ENCODE assay signal across 8 mouse cellular contexts in the genomic region with DNA sequence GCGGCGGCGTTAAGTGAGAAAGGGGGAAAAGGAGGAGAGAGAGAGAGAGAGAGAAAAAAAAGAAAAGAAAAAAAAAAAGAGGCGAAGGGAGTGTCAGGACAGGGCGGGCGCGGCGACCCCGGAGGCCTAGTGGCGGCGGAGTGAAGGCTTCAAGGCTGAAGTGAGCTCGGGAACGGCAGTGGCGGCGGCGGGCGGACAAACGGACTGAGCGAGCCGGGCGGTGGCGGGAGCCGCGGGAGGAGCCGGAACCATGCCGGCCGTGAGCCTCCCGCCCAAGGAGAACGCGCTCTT. TPM values are rescaled to one million over a fixed set of nuclear protein-coding genes. Genes with fewer than 3 reads are reported as not detected.
DNase-seq lines count a peak whose midpoint lies in the region; ATAC-seq and TF ChIP-seq lines count a peak whose summit lies in the region.

No protein-coding gene starts in this region.

- ATAC-seq in heart, embryonic 12.5 days (ENCODE audit: insufficient number of reproducible peaks, low FRiP score), result peak; percentile 68
- no peak for ATAC-seq in G1E (ENCODE audit: extremely low read depth, insufficient number of reproducible peaks, low FRiP score, poor library complexity, severe bottlenecking)
- peak; percentile 68 for ATAC-seq in hindbrain, embryonic 11.5 days (ENCODE audit: low FRiP score)

- H3K4me1 ChIP-seq in heart, embryonic 12.5 days (replicated peaks), result peaks cover 23% of the 10 kb centered on the region
- H3K4me1 ChIP-seq in G1E (ENCODE audit: insufficient read depth, low read depth, low read length), result peaks cover 52% of the 10 kb centered on the region
- H3K4me1 ChIP-seq in hindbrain, embryonic 11.5 days (replicated peaks; ENCODE audit: control insufficient read depth, insufficient read depth, low read length), result no peaks in the 10 kb centered on the region
- peaks cover 31% of the 10 kb centered on the region for H3K4me1 ChIP-seq in midbrain, embryonic 10.5 days

- H3K27me3 ChIP-seq in heart, embryonic 12.5 days (replicated peaks), result no peaks in the 10 kb centered on the region
- H3K27me3 ChIP-seq in G1E (ENCODE audit: insufficient read depth, low read length), result no peaks in the 10 kb centered on the region
- H3K27me3 ChIP-seq in hindbrain, embryonic 11.5 days (ENCODE audit: control insufficient read depth, insufficient read depth, low read length), result no peaks in the 10 kb centered on the region
- no peaks in the 10 kb centered on the region for H3K27me3 ChIP-seq in midbrain, embryonic 10.5 days (ENCODE audit: low read depth, poor library complexity, severe bottlenecking)

- no peak for DNase-seq in heart, postnatal 10 days
- DNase-seq in G1E (ENCODE audit: low spot score), result no peak
- DNase-seq in hindbrain, embryonic 11.5 days (ENCODE audit: low spot score), result peak; percentile 62
- no peak for DNase-seq in midbrain, embryonic 10.5 days (ENCODE audit: low spot score)
- no peak for DNase-seq in c-Kit-positive CD71-positive TER-119-positive erythroid progenitor cells, embryonic 14.5 days (ENCODE audit: low spot score)
- DNase-seq in left cerebral cortex, adult 11 months (ENCODE audit: low spot score), result no peak
- no peak for DNase-seq in urinary bladder, postnatal 4 days (ENCODE audit: low spot score in 2 of 2)

- H3K9me3 ChIP-seq in heart, embryonic 12.5 days (replicated peaks), result no peaks in the 10 kb centered on the region
- H3K9me3 ChIP-seq in G1E (replicated peaks), result no peaks in the 10 kb centered on the region
- no peaks in the 10 kb centered on the region for H3K9me3 ChIP-seq in hindbrain, embryonic 11.5 days (ENCODE audit: control insufficient read depth, low read length)
- H3K9me3 ChIP-seq in midbrain, embryonic 10.5 days (replicated peaks), result no peaks in the 10 kb centered on the region

- H3K36me3 ChIP-seq in heart, embryonic 12.5 days, result peaks cover 1% of the 10 kb centered on the region; the same call in 1 of the 2 replicates
- peaks cover 25% of the 10 kb centered on the region for H3K36me3 ChIP-seq in G1E (replicated peaks)
- no peaks in the 10 kb centered on the region for H3K36me3 ChIP-seq in hindbrain, embryonic 11.5 days (ENCODE audit: control insufficient read depth, insufficient read depth, low read length)
- H3K36me3 ChIP-seq in midbrain, embryonic 10.5 days, result peaks cover 13% of the 10 kb centered on the region

- no peak for TF ChIP-seq CTCF in G1E (IDR thresholded peaks at IDR 0.05; ENCODE audit: low read depth, low read length)

- H3K27ac ChIP-seq in heart, embryonic 12.5 days (ENCODE audit: poor library complexity, severe bottlenecking), result peak overlapping the region; percentile 94
- H3K27ac ChIP-seq in hindbrain, embryonic 11.5 days (ENCODE audit: low read depth, low read length), result peak overlapping the region; percentile 88
- H3K27ac ChIP-seq in midbrain, embryonic 10.5 days (replicated peaks), result peak overlapping the region; percentile 97

- intact Hi-C loops in heart, postnatal 10 days (cut with DNase I), result no loop called here

- 0% methylated on average over 28 of the region's 30 CpGs for WGBS in heart, embryonic 12.5 days
- WGBS in hindbrain, embryonic 11.5 days, result 0% methylated on average over 30 of the region's 30 CpGs
- under 1% methylated on average over 30 of the region's 30 CpGs for WGBS in midbrain, embryonic 10.5 days

- peak overlapping the region; percentile 85 for H3K4me2 ChIP-seq in heart, embryonic 12.5 days
- H3K4me2 ChIP-seq in hindbrain, embryonic 11.5 days (replicated peaks; ENCODE audit: low read depth, low read length), result peak overlapping the region; percentile 71

- H3K4me3 ChIP-seq in heart, embryonic 12.5 days, result peak overlapping the region; percentile 88
- H3K4me3 ChIP-seq in G1E (ENCODE audit: low read depth, low read length), result peak overlapping the region; percentile 97
- H3K4me3 ChIP-seq in hindbrain, embryonic 11.5 days (ENCODE audit: low read depth, low read length), result peak overlapping the region; percentile 99
- peak overlapping the region; percentile 94 for H3K4me3 ChIP-seq in midbrain, embryonic 10.5 days

- H3K9ac ChIP-seq in heart, embryonic 12.5 days, result peak overlapping the region; percentile 99
- H3K9ac ChIP-seq in hindbrain, embryonic 11.5 days (ENCODE audit: low read depth, low read length), result peak overlapping the region; percentile 96

RNA-seq across cellular contexts. Expression of a gene that starts 1.1 kb away (rescaled TPM):
- polyA plus RNA-seq in heart, embryonic 12.5 days (2016; fragmentation: Nextera tagmentation; extraction: Ambion mirVana), result 49.1 and 50.4 TPM in 2 replicates
- 10 to 100 TPM; 48.4 to 48.6 TPM for total RNA-seq in heart, postnatal 10 days (2021)
- total RNA-seq in G1E (2014; fragmentation: Nextera tagmentation) (131 and 138 TPM in 2 replicates), G1E (2017) (52.5 and 63.5 TPM in 2 replicates)
- polyA plus RNA-seq in G1E (2012), result 15.9 and 28.6 TPM in 2 replicates
- 56.6 and 59.3 TPM in 2 replicates for polyA plus RNA-seq in hindbrain, embryonic 11.5 days (2014; fragmentation: Nextera tagmentation; extraction: Ambion mirVana)
- polyA plus RNA-seq in midbrain, embryonic 10.5 days (2016; fragmentation: Nextera tagmentation; extraction: Ambion mirVana), result 58.8 and 63.4 TPM in 2 replicates

RNA-seq across cellular contexts. Expression of a gene that starts 7.2 kb away (rescaled TPM):
- polyA plus RNA-seq in heart, embryonic 12.5 days (2016; fragmentation: Nextera tagmentation; extraction: Ambion mirVana), result 1,439 and 1,474 TPM in 2 replicates
- total RNA-seq in heart, postnatal 10 days (2021), result 1,000 to 10,000 TPM; 1,294 to 1,362 TPM
- total RNA-seq in G1E (2014; fragmentation: Nextera tagmentation), result 199 and 247 TPM in 2 replicates
- total RNA-seq in G1E (2017), result 106 and 114 TPM in 2 replicates
- 16.7 and 38.6 TPM in 2 replicates for polyA plus RNA-seq in G1E (2012)
- 714 and 715 TPM in 2 replicates for polyA plus RNA-seq in hindbrain, embryonic 11.5 days (2014; fragmentation: Nextera tagmentation; extraction: Ambion mirVana)
- polyA plus RNA-seq in midbrain, embryonic 10.5 days (2016; fragmentation: Nextera tagmentation; extraction: Ambion mirVana), result 688 and 718 TPM in 2 replicates

RNA-seq across cellular contexts. Expression of a gene that starts 19.5 kb away (rescaled TPM):
- 14.0 and 14.5 TPM in 2 replicates for polyA plus RNA-seq in heart, embryonic 12.5 days (2016; fragmentation: Nextera tagmentation; extraction: Ambion mirVana)
- total RNA-seq in heart, postnatal 10 days (2021), result under 1 TPM; 0.42 to 0.48 TPM
- 5.6 and 6.6 TPM in 2 replicates for total RNA-seq in G1E (2014; fragmentation: Nextera tagmentation)
- total RNA-seq in G1E (2017), result 20.3 and 24.7 TPM in 2 replicates
- polyA plus RNA-seq in G1E (2012), result 14.4 and 16.8 TPM in 2 replicates
- 4.0 and 5.5 TPM in 2 replicates for polyA plus RNA-seq in hindbrain, embryonic 11.5 days (2014; fragmentation: Nextera tagmentation; extraction: Ambion mirVana)
- polyA plus RNA-seq in midbrain, embryonic 10.5 days (2016; fragmentation: Nextera tagmentation; extraction: Ambion mirVana), result 35.9 and 39.2 TPM in 2 replicates

Comparison
In these comparisons a context has a peak if more than half of its experiments do, and no peak if none do; other contexts are left out.
1. RNA of a gene that starts 7.2 kb away (polyA plus RNA-seq): 1,439 to 1,474 TPM in heart, embryonic 12.5 days, 688 to 718 TPM in midbrain, embryonic 10.5 days and 714 to 715 TPM in hindbrain, embryonic 11.5 days; 16.7 to 38.6 TPM in G1E; every median in the first group is over 10 times any median in the second.
2. Peak in every context shown above with its lines, with median percentiles within 50 percentile points of each other: H3K27ac ChIP-seq and H3K4me3 ChIP-seq.